Mouse (Mus musculus): ENCODE results near the gene Mroh2a.

- TF ChIP-seq CTCF (IDR thresholded peaks at IDR 0.05; ENCODE audit: low read depth, low read length) (no peak), POLR2A (IDR thresholded peaks at IDR 0.05; ENCODE audit: extremely low read depth, insufficient read depth, low read length) (no peak)
Measured at GRCm38 (mm10) chr1:88247660-88248059, 20.9 kb downstream of the Mroh2a start.

Data from liver, adult 2 months (tissue).